In the genomic region with DNA sequence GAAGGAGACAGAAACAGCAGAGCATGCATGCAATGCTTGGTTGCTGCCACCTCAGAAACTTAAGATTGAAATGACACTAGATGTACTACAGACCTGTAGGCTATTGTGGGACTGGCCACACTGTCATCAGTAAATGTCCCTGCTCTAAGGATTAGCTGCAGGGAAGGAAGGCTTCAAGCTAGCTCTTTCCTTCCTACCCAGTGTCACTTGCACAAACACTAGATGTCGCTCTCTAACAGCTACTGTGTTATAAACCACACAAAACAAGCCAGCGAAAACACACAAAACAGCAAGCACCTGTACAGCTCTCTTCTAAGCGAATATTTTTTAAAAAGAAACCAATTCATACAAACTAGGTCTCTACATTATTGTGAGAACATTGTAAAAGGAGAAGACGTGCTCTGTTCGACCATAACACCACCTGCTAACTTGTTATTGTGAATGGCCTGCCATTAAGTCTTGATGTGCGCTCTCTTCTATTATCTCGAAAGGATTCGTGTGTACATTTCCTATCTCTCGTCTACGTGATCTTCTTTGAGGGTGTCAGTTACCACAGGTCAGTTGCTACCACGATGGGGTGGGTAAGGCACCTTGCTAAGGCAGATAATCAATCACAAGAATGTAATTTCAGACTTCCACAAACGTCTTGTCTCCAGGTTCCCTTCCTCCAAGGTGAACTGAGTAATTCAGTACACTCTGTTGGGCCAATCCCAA, we compare ENCODE assay signal across 8 mouse cellular contexts. TPM values are rescaled to one million over a fixed set of nuclear protein-coding genes. Genes with fewer than 3 reads are reported as not detected.
DNase-seq lines count a peak whose midpoint lies in the region; ATAC-seq and TF ChIP-seq lines count a peak whose summit lies in the region.

No protein-coding gene starts in this region.

- no peak overlapping the region for H3K4me3 ChIP-seq in spleen, adult 2 months (ENCODE audit: extremely low read depth, insufficient read depth, insufficient read length)
- no peak overlapping the region for H3K4me3 ChIP-seq in heart, embryonic 14.5 days (ENCODE audit: control insufficient read depth in 1 of 2, insufficient read depth in 1 of 2, low read depth in 1 of 2, low read length in 2 of 2)
- H3K4me3 ChIP-seq in midbrain, embryonic 13.5 days (replicated peaks): no peak overlapping the region

- H3K9me3 ChIP-seq in heart, embryonic 14.5 days (ENCODE audit: control insufficient read depth, low read length): no peaks in the 10 kb centered on the region
- no peaks in the 10 kb centered on the region for H3K9me3 ChIP-seq in midbrain, embryonic 13.5 days

- no peak for ATAC-seq in heart, embryonic 14.5 days (ENCODE audit: insufficient number of reproducible peaks, insufficient read depth, low FRiP score, low read depth)
- peak; percentile 71 for ATAC-seq in midbrain, embryonic 13.5 days

- H3K4me2 ChIP-seq in heart, embryonic 14.5 days (ENCODE audit: low read length): no peak overlapping the region
- H3K4me2 ChIP-seq in midbrain, embryonic 13.5 days (replicated peaks): no peak overlapping the region

- H3K4me1 ChIP-seq in spleen, adult 2 months (ENCODE audit: control insufficient read depth, insufficient read depth, insufficient read length): no peaks in the 10 kb centered on the region
- H3K4me1 ChIP-seq in heart, embryonic 14.5 days (ENCODE audit: control insufficient read depth in 2 of 2, insufficient read depth in 2 of 2, low read length in 2 of 2): peaks cover 4 to 15% of the 10 kb centered on the region in 2 experiments; a peak in 3 of 4 replicates
- no peaks in the 10 kb centered on the region; the same call in 1 of the 2 replicates for H3K4me1 ChIP-seq in midbrain, embryonic 13.5 days (replicated peaks)

- DNase-seq in adrenal gland, adult 2 months: peak; percentile 41
- DNase-seq in adrenal gland, adult 8-10 months: no peak
- no peak for DNase-seq in spleen, adult 2 months (ENCODE audit: low read depth in 1 of 2, low spot score in 2 of 2)
- DNase-seq in spleen, postnatal 10 days (ENCODE audit: low spot score in 2 of 2): no peak
- peak; percentile 34 for DNase-seq in layer of hippocampus, adult 9-11 months
- DNase-seq in spleen, adult 18-20 months: no peak

- H3K9ac ChIP-seq in heart, embryonic 14.5 days (ENCODE audit: low read length): 0 out of 2 replicates have a peak overlapping the region, but pooled peaks have one; percentile 16
- H3K9ac ChIP-seq in midbrain, embryonic 13.5 days (replicated peaks): no peak overlapping the region

- no peak overlapping the region for H3K27ac ChIP-seq in spleen, adult 2 months (ENCODE audit: insufficient read depth, low read length)
- H3K27ac ChIP-seq in heart, embryonic 14.5 days (replicated peaks in 1 of 2; ENCODE audit: control insufficient read depth in 1 of 2, insufficient read depth in 1 of 2, low read depth in 2 of 2, low read length in 2 of 2): no peak overlapping the region
- H3K27ac ChIP-seq in midbrain, embryonic 13.5 days: no peak overlapping the region

- TF ChIP-seq POLR2A in spleen, adult 2 months (IDR thresholded peaks at IDR 0.05; ENCODE audit: low read depth, low read length): no peak

- 68% methylated on average over 12 of the region's 12 CpGs for WGBS in spleen, adult 2 months
- WGBS in heart, embryonic 14.5 days: 49% methylated on average over 12 of the region's 12 CpGs
- WGBS in midbrain, embryonic 13.5 days: 57% methylated on average over 12 of the region's 12 CpGs

- 0 out of 2 replicates have a peak, but pooled peaks cover 1% of the 10 kb centered on the region for H3K36me3 ChIP-seq in spleen, adult 2 months (ENCODE audit: control insufficient read depth, insufficient read depth, low read length)
- no peaks in the 10 kb centered on the region for H3K36me3 ChIP-seq in heart, embryonic 14.5 days (ENCODE audit: control insufficient read depth, insufficient read depth, low read length)
- no peaks in the 10 kb centered on the region for H3K36me3 ChIP-seq in midbrain, embryonic 13.5 days

- H3K27me3 ChIP-seq in spleen, adult 2 months (ENCODE audit: control insufficient read depth, insufficient read depth, low read length): no peaks in the 10 kb centered on the region
- H3K27me3 ChIP-seq in heart, embryonic 14.5 days (ENCODE audit: control insufficient read depth, insufficient read depth, low read length): no peaks in the 10 kb centered on the region
- H3K27me3 ChIP-seq in midbrain, embryonic 13.5 days: no peaks in the 10 kb centered on the region

- TF ChIP-seq CTCF in spleen, adult 2 months (IDR thresholded peaks at IDR 0.05; ENCODE audit: extremely low read depth, insufficient read depth, insufficient read length, insufficient replicate concordance): peak; percentile 15; the same call in 1 of the 2 replicates

RNA-seq across cellular contexts. Expression of gene Ralgapa2, which starts 42.3 kb away (rescaled TPM):
- total RNA-seq in adrenal gland, adult 2 months (2021): 10 to 100 TPM; 22.1 to 28.4 TPM
- 10.2 and 12.9 TPM in 2 replicates for polyA plus RNA-seq in adrenal gland, adult 2 months (2012; rRNA removed)
- 10 to 100 TPM; 17.8 to 27.6 (median 24.6) TPM for total RNA-seq in adrenal gland, adult 8-10 months (2022)
- polyA plus RNA-seq in spleen, adult 2 months (2012; rRNA removed): 8.3 and 8.6 TPM in 2 replicates
- 11.0 and 13.0 TPM in 2 replicates for polyA plus RNA-seq in heart, embryonic 14.5 days (2014; fragmentation: Nextera tagmentation; extraction: Ambion mirVana)
- 11.7 and 13.1 TPM in 2 replicates for polyA plus RNA-seq in midbrain, embryonic 13.5 days (2015; fragmentation: Nextera tagmentation; extraction: Ambion mirVana)

Comparison
In these comparisons a context has a peak if more than half of its experiments do, and no peak if none do; other contexts are left out.
1. DNase-seq: peak in adrenal gland, adult 2 months (single experiment) and layer of hippocampus, adult 9-11 months (single experiment); none in adrenal gland, adult 8-10 months (single experiment), spleen, adult 2 months (0 of 2), spleen, postnatal 10 days (0 of 2) and spleen, adult 18-20 months (0 of 2).